Mouse (Mus musculus): ENCODE data around the gene Glp2r. TPM values are rescaled to one million over a fixed set of nuclear protein-coding genes. Genes with fewer than 3 reads are reported as not detected.

Glp2r gene
- total RNA-seq, 2 experiments from 2014 or later, result 0.06 TPM; not detected in 1

GRCm38 (mm10) chr11:67728726-67729125 is 42.2 kb downstream of the Glp2r start:
- no peak for DNase-seq

GRCm38 (mm10) chr11:67727095-67727494 is 43.9 kb downstream of the Glp2r start:
- DNase-seq, result no peak

DNA sequence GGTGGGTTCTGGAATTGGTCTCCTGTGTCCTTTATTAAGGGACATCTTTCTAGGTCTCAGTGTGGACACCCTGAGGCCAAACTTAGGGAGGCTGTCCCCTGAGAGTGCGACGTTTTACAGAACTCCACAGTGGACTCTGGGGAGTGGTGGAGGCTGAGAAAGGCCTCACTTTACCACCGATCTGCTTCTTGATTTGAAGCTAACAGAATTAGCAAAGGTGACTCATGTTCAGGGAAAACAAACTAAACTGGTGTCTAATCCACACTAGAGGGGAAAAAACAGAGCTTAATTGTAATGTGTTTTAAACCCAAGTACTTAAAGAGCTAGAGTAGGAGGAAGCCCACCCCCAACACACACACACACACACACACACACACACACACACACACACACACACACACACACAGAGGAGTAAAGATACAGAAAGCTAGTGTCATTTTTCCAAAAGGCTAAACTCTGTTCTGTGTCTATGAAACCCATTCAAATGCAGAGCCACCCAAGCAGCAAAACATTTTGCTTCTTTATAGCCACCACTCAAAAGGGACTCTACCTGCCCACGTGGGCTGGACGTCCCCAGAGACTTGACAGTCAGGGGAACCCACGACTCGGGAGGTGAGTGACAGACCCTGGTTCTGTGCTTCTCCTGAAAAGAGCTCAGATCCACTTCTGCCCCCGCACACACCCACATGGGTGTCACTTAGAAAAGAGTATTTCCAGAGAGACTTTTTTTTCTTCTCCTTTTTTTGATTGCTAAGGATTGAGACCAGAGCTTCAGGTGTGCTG is 47.5 kb downstream of the Glp2r start:
- DNase-seq, result no peak

- DNase-seq, result no peak
These were observed 48.4 kb downstream of the Glp2r start for GRCm38 (mm10) chr11:67722399-67723156.

- no peak for DNase-seq
These were observed 49.5 kb downstream of the Glp2r start for GRCm38 (mm10) chr11:67721485-67721884.

DNA sequence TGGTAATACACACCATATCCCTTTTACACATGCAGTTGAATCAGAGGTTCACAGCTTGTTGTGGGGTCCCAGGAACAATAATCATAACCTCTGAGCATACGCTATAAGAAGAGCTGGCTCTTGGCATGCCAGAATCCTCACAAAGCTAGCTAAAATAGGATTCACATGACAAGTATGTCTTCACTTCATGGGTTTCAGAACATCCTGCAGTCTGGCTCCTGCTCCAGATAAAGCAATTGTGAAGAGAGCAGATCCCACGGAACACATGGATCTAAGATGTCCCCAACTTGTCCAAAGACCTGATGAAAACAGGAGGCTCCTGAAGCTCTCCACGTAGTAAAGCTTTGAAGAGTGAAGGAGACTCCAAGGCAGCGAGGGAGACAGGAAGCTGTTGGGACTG is 55.6 kb downstream of the Glp2r start:
- no peak for DNase-seq

GRCm38 (mm10) chr11:67712976-67713375 is 58.0 kb downstream of the Glp2r start:
- peak; percentile 2 for DNase-seq

DNA sequence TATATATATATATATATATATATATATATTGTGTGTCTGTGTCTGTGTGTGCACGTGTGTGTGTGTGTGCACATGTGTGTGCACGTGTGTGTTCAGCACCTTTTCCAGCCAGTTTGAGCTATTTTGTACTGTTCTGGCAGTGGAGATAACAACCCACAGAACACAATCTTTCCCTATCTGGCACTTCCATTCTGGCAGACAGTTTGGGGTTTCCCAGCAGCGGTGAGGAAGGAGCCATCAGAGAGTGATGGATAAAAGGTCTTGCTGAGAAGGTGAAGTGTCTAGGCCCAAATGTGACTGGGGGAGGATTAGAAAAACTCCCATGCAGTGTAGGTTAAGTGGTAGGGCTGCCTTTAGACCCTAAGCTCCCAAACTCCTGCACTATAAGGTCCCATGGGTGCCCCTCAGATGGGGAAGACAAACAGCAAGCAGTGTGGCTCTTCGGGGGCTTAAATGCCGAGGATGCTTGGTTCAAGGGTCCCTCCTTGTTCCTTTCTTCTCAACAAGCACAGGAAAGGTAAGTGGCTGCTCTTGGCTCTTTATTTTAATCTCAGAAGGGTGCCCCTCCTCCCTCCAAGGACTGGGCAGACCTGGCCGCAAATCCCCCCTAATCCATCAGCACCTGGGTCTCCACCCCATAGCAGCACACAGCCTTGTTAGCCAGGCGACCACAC is 76.1 kb downstream of the Glp2r start, which contains the start of gene Rcvrn:
Gene Rcvrn, plus strand, starts transcription at position 624 of the 674 bp plus-strand sequence.
- DNase-seq, result no peak

- no peak for DNase-seq
These were observed 84.8 kb downstream of the Glp2r start for GRCm38 (mm10) chr11:67686109-67686508.

DNA sequence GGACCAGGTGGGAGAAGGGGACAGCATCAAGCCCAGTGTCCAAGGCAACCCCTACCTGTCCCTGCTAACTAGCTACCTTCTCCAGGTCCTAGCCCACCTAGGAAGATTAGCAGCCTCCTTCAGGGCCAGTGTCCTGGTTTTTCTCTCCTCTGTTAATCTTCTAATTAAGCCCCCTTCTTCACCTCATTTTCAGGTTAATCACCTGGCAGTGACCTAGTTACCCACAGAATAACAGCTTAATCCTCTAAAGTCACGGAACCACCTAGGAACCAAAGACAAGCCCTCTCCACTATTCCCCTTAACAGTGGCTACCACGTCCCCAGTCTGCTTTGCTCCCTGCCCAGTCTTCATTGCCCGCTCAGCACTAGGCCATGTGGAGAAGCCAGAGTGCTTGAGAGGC is 89.1 kb downstream of the Glp2r start:
- no peak for DNase-seq

DNA sequence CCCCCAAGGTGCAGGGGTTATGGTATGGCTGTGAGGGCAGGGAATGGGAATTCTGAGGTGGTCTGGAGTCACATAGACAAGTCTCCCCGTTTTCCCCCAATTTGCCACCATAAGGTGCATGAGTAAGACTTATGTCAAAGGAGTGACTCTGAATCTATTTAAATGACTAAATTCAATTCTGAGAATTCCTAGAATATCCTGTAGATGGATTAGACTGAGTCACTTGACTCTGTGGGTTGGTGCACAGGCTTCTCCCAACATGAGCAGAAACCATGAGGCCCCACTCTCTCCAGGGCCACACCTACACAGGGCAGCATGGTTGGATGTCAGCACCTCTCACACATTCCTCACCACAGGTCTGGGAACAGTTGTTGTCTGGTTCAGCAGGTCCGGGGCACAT is 91.0 kb downstream of the Glp2r start:
- DNase-seq, result no peak

GRCm38 (mm10) chr11:67679300-67679699 is 91.7 kb downstream of the Glp2r start:
- DNase-seq, result no peak

DNA sequence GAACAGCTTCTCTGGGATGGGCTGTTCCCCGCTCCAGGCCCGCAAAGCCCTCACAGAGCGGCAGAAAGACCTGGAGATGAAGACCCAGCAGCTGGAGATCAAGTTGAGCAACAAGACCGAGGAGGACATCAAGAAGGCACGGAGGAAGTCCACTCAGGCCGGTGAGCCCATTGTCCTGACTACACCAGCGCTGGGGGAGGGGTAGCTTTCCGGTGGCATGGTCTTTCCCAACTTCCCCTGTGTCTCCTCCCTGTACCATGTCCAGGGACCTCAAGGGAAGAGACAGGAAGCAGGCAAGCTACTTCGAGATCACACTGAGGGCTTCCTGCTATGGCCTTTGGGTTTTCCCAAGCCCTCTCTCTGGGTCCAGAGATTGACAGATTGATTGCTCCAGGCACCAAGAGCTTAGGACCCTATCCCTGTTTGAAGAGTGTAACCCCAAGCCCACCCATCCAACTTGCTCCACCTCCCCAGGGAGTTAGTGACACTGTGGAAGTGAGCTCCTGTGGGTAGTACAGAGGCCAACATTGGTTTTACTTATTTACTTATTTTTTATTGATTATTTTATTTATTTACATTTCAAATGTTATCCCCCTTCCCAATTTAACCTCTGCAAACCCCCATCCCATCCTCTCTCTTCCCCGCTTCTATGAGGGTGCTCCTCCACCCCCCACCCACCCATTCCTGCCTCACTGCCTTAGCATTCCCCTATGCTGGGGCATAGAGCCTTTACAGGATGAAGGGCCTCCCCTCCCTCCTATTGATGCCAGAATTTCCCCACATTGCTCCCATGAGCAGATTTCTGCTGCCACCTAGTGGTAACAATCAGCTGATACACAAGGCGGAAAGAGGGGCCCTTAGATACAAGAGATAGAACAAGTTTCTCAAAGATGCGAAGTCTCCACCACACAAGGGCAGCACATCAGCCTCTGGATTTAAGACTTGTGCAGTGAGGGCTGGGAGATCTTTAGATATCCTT is 95.1 kb downstream of the Glp2r start:
- DNase-seq, result peak; percentile 72

DNA sequence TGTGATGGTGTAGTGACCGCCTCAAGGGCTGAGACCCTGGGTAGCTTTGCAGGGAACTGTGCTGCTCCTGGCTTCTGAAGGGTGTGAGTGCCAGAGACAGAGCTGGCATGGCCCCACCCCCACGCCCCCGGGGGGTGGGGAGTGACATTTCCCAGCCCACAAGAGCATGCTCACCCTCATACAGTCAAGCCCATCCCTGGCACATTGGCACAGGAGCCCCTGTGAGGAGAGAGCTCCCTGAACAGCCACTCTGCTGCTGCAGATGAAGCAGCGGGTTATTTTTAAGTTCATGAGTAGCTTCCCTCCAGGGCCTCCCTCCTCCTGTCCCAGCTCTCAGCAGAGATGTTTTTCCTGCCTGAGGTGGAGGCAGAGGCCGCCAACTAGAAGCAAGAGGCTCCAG is 98.8 kb downstream of the Glp2r start:
- no peak for DNase-seq

GRCm38 (mm10) chr11:67670031-67670430 is 100.9 kb downstream of the Glp2r start:
- DNase-seq, result no peak

DNA sequence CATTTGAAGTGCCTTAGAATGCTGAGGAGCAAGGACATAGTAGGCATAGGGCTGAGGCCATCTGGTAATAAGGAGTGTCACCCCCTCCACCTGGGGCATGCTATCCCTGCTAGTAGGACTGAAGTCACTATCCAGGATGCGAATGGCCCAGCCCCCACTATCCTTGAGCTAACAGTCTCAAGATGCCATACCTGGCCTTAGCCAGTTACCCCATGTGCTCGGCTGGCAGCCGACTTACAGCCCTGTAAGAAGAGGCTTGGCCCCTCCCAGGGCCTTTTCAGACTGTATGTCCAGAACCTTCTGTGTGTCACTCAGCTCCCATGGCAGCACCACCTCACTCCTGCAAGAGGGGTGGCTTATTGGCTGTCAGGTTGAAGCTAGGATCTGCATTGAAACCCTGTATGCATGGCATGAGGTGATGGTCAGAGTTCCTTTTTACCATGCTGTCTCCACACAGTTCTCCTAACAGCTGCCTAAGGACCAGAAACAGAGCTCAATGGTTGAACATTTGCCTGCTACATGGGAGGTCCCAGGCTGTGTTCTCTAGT is 102.4 kb downstream of the Glp2r start:
- DNase-seq, result no peak

DNA sequence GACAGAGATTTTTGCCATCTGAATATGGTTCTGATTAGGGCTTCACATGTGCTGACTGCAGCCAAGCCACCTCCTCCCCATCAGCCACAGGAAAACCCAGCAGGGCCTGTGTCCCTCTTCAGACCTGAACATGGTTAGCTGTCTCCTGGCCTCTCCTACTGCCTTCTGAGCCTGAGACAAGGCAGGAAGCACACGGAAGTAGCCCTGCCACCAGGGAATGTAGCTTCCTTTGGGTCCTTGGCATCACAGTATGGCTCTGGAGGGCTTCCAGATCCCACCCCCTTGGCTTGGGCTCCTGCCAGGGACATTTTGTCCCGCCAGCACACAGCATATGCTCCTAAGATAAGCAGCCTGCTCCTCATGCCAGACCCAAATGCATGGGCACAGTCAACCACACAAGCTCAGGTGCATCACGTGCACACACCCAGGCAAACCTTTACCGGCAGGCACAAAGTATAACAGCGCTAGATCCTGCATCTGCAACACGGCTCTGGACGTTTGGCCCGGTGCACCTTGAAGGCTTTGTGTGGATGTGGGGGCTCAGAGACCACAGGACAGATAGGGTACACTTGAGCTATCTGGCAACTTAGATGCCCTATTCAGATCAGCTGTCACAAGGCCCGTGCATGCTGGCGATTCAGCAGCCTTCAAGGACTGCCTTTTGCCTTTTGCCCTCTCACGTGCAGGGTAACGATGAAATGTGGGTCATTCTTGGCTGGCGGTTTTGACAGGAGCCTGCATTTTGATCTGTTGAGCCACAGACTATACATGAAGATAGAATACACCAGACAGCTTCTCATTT is 103.2 kb downstream of the Glp2r start:
- peak; percentile 85 for DNase-seq

- no peak for DNase-seq
These were observed 104.8 kb downstream of the Glp2r start for GRCm38 (mm10) chr11:67666129-67666528.

DNA sequence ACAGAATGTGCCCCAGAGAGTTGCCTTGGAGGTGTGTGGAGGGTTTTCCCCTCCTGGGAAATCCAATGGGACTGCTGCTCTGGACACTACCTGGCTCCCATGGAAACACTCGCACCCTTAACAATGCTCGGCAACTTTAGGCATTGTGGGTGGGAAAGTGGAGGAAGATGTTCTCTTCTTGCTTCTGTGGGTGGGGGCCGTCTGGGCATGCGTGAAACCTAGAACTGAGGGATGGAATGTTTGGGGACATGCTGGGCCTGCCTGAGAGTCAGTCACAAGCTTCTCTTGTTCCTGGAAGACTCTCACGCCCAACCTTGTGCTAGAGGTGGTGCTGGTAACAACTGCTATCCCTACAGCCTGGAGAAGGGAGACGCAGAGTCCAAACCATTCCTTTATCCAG is 106.0 kb downstream of the Glp2r start:
- DNase-seq, result no peak

DNA sequence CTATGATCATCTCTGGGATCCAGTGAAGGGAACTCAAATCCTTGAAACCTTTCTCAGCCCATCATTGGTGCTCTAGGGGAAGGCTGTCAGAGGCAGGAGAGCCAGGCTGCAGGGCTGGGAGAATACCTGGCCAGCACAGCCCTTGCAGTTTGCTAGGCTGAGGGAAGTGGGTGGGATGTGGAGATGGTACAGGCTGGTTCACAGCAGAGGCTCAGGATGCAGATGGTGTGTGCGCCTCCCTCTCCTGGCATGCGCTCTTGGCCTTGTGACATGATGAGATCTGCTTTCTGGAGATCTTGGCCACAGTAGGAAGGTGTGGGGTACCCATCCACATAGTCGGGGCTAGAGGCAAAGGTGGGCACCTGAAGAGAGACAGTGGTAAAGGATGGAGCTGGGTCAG is 106.7 kb downstream of the Glp2r start:
- DNase-seq, result no peak

GRCm38 (mm10) chr11:67663437-67663836 is 107.5 kb downstream of the Glp2r start:
- no peak for DNase-seq
